Mouse (Mus musculus) embryonic facial prominence, embryonic 14.5 days (tissue): ENCODE data around the gene Rtkn. TPM values are rescaled to one million over a fixed set of nuclear protein-coding genes. Genes with fewer than 3 reads are reported as not detected.

ENCODE experiments used
- ATAC-seq: fragments of 200-750 bp; cut with Nextera tagmentation; 2 replicates; pipeline ENCODE4 v1.8.0; 2017; ENCODE audit warnings: low read depth, moderate number of reproducible peaks, moderate TSS enrichment
- DNase-seq: peaks from one replicate; pipeline ENCODE4 v3.0.0-alpha.2; 2015; ENCODE audit warnings: low spot score
- H3K27ac ChIP-seq: fragments of 300-500 bp; sonication (generic); replicated peaks from 2 replicates; pipeline ENCODE4 v1.5.1; 2014; ENCODE audit warnings: low read depth, mild to moderate bottlenecking, low read length, moderate library complexity
- H3K27me3 ChIP-seq: fragments of 300-500 bp; sonication (generic); replicated peaks from 2 replicates; pipeline ENCODE4 v1.6.1; 2014; ENCODE audit warnings: low read length; ENCODE audit not compliant: control insufficient read depth, insufficient read depth
- H3K36me3 ChIP-seq: fragments of 300-500 bp; sonication (generic); 2 replicates; pipeline ENCODE4 v1.6.1; 2014; ENCODE audit warnings: low read length, mixed read lengths; ENCODE audit not compliant: control insufficient read depth, insufficient read depth
- H3K4me1 ChIP-seq: fragments of 300-500 bp; sonication (generic); 2 replicates; pipeline ENCODE4 v1.6.1; 2014; ENCODE audit warnings: antibody characterized with exemption, low read length; ENCODE audit not compliant: control insufficient read depth, insufficient read depth
- H3K4me2 ChIP-seq: fragments of 300-500 bp; sonication (generic); 2 replicates; pipeline ENCODE4 v1.6.1; 2014; ENCODE audit warnings: low read depth, mild to moderate bottlenecking, low read length, moderate library complexity, mixed read lengths
- H3K4me3 ChIP-seq: fragments of 300-500 bp; sonication (generic); 2 replicates; pipeline ENCODE4 v1.5.1; 2014; ENCODE audit warnings: low read depth, mild to moderate bottlenecking, low read length
- H3K9ac ChIP-seq: fragments of 300-500 bp; sonication (generic); 2 replicates; pipeline ENCODE4 v1.6.1; 2014; ENCODE audit warnings: low read depth, mild to moderate bottlenecking, low read length, moderate library complexity, mixed read lengths
- H3K9me3 ChIP-seq: fragments of 300-500 bp; sonication (generic); 2 replicates; pipeline ENCODE4 v1.6.1; 2016; ENCODE audit warnings: low read length; ENCODE audit not compliant: control insufficient read depth
- WGBS: fragments of 180-500 bp; shearing (Covaris S2); extraction: QIAGEN DNeasy Blood & Tissue Kit; methylation state at CpG from one replicate; pipeline ENCODE4 v1.1.7; 2014; 5-methylcytosine and 5-hydroxymethylcytosine counted together
- polyA plus RNA-seq: library from polyadenylated mRNA; unstranded; fragments of >200 nt; fragmentation: Nextera tagmentation; extraction: Ambion mirVana; gene quantifications from 2 replicates; pipeline ENCODE4 v1.2.1, GENCODE M21; 2014

Rtkn gene
- 25.8 and 30.4 TPM in 2 replicates for polyA plus RNA-seq

DNA sequence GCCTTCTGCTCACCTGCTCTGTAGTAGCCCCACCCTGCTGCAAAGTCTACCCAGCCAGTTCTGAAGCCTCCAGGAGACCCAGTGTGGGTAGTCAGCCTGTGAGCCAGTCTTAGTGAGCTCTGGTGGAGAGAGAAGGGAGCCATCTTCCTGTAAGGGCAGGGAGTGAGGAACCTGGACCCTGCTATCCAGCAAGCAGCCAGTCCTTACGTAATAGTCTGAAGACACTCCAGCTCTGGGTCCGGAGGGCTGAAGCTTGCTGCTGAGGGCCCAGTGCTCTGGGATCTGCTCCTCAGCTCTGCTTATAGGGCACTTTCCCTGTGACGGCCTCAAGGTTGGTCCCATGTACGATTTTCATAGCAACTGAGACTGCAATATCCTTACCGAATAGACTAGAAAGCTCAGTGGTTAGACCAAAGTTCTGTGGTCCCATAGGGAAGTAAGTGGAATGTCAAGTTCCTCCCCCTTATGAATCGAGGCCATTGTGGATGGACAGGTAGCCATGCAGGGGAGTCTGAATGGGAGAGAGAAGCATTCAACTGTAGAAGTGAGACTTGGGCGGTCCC is at the start of gene Rtkn:
TSS of gene Rtkn (plus strand) at position 513 of the 563 bp plus-strand sequence.
- Histone ChIP-seq H3K27me3 (no peaks in the 10 kb centered on the region), H3K4me3 (peak within 1 kb of the TSS; percentile 45), H3K9me3 (no peaks in the 10 kb centered on the region), H3K4me1 (peaks cover 37% of the 10 kb centered on the region), H3K27ac (peak within 1 kb of the TSS; percentile 97), H3K36me3 (no peaks in the 10 kb centered on the region), H3K9ac (peak within 1 kb of the TSS; percentile 74), H3K4me2 (peak within 1 kb of the TSS; percentile 62)
- DNase-seq (no peak), ATAC-seq (no peak)
- WGBS: 57% methylated on average over 7 of the region's 7 CpGs

DNA sequence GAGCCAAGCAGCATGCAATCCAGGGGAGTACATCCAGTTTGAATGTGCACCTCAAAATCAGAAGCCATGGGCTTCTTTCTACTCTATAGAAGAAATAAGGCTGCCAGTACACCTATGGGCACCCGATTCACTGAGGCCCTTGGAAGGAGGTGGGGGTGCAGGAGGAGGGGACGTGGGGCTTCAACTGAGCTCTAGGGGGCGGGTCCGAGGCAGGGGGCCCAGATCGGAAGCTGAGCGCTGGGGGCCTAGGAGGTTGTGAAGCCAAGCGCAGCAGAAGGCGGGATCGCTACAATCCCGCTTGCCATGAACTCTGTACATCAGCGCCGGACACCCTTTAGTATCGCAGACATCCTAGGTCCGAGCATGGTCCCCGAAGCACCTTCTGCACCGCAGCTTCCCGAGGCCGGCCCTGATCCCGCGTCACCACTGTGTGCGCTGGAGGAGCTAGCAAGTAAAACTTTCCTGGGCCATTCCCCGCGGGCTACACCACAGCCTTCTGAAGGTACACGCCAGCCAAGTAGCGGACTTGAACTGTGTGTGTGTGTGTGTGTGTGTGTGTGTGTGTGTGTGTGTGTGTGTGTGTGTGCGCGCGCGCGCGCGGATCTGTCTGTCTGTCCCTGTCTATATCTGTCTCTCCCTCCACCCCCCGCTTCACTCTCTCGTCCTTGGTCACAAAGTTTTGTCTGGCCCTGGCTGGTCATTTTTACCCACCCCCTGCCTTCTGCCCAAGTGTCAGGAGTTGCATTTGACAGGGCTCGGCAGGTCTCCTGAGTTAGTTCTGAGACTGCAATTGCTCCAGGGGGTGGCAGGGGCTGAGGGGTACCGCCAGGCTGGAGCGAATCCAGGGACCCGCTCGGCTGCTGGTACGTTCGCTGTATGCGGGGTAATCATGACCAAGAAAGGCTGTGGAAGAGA is 48.9 kb upstream of the Rtkn start, which contains the start of gene Lbx2:
TSS of gene Lbx2 (plus strand) at position 247 of the 915 bp plus-strand sequence.
- Histone ChIP-seq H3K9ac (peak within 1 kb of the TSS; percentile 30; the same call in 1 of the 2 replicates), H3K9me3 (no peaks in the 10 kb centered on the region), H3K4me2 (peak within 1 kb of the TSS; percentile 48), H3K36me3 (peaks cover 7% of the 10 kb centered on the region; the same call in 1 of the 2 replicates), H3K27me3 (peaks cover 83% of the 10 kb centered on the region), H3K4me3 (peak within 1 kb of the TSS; percentile 18), H3K27ac (no peak within 1 kb of the TSS), H3K4me1 (peaks cover 15% of the 10 kb centered on the region)
- 4% methylated on average over 29 of the region's 42 CpGs for WGBS
- DNase-seq (no peak), ATAC-seq (no peak)

DNA sequence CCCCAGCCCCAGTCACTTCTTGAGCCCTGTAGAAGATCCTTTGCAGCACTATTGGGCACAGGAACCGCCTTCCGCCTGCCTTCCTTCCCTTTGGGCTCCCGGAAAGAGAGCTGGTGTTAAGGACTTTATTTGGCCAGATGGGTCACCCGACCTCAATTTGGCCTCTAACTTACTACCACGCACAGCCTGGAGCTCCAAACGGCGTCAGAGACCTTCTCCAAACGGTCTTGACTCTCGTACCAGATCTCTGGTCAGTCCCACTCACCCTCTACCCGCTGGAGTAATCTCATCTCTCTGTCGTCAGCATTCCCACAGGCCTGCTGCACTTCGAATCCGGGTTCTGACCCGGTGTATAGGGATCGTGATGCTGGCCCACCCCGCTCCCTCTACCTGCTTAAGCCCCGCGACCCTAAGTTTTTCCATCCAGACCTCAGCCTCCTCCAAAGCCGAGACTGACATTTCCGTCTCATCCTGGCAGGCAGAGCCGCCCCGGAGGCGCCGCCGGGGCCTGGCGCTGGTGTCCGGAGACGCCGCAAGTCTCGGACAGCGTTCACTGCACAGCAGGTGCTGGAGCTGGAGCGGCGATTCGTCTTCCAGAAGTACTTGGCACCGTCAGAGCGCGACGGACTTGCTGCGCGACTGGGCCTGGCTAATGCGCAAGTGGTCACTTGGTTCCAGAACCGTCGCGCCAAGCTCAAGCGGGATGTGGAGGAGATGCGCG is 47.9 kb upstream of the Rtkn start:
- Histone ChIP-seq H3K4me2 (peak overlapping the region; percentile 40), H3K4me1 (peaks cover 15% of the 10 kb centered on the region), H3K4me3 (peak overlapping the region; percentile 27), H3K9ac (0 out of 2 replicates have a peak overlapping the region, but pooled peaks have one; percentile 30), H3K9me3 (no peaks in the 10 kb centered on the region), H3K27me3 (peaks cover 82% of the 10 kb centered on the region), H3K36me3 (no peaks in the 10 kb centered on the region), H3K27ac (no peak overlapping the region)
- DNase-seq (no peak), ATAC-seq (no peak)
- WGBS: 4% methylated on average over 47 of the region's 47 CpGs

DNA sequence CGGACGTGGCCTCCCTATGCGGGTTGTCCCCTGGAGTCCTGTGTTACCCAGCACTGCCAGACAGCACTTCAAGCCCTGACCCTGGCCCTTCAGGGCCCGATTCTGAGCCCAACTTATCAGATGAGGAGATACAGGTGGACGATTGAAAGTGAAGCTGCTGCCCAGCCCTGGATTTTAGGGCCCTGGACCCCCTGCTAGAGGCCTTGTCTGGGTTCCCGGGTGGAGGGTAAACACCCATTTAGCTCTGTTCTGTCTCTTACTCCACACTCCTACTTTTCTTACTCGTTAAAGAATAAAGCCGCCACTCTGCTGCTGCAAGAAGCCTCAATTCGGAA is 47.4 kb upstream of the Rtkn start:
- H3K27ac ChIP-seq: no peak overlapping the region
- H3K9me3 ChIP-seq: no peaks in the 10 kb centered on the region
- no peak overlapping the region for H3K9ac ChIP-seq
- H3K4me3 ChIP-seq: peak overlapping the region; percentile 27
- DNase-seq (no peak), ATAC-seq (no peak)
- H3K4me2 ChIP-seq: peak overlapping the region; percentile 40
- peaks cover 76% of the 10 kb centered on the region for H3K27me3 ChIP-seq
- 9% methylated on average over 9 of the region's 9 CpGs for WGBS
- no peaks in the 10 kb centered on the region for H3K36me3 ChIP-seq
- peaks cover 15% of the 10 kb centered on the region for H3K4me1 ChIP-seq

DNA sequence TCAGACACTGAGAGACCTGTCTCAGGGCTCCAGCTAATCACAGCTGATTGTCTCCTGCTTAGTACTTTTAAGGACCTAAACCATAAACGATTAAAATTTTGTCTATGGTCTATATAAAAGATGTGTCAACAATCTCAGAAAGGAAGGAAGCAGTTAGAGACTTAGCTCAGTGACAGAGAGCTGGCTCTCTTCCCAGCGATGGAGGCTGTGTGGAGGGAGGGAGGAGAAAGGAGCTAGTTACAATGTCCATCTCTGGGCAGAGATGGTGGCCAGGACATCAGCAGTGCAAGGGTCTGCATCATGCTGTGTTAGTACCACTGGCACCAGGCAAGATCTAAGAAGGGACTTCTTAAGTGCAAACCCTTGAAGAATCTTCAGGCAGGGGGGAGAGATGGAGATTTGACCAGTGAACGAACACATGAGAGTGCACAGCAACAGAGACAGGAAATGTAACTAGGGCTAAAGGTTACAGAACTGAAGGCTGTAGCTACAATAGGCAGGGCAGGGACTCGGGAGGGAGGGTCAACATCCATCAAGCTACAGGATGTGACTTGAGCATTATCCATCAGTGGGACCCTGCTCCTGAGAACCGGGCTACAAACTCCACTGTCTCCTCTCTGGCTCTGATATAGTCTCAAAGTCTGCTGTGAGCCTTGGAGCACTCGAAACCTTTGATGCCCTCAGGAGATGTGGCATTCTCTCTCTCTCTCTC is 42.7 kb upstream of the Rtkn start:
- H3K4me3 ChIP-seq: no peak overlapping the region
- H3K4me2 ChIP-seq: no peak overlapping the region
- H3K27ac ChIP-seq: no peak overlapping the region
- DNase-seq (no peak), ATAC-seq (no peak)
- no peak overlapping the region for H3K9ac ChIP-seq
- H3K36me3 ChIP-seq: no peaks in the 10 kb centered on the region
- H3K4me1 ChIP-seq: peaks cover 3% of the 10 kb centered on the region
- H3K27me3 ChIP-seq: peaks cover 32% of the 10 kb centered on the region
- peaks cover 4% of the 10 kb centered on the region; the same call in 1 of the 2 replicates for H3K9me3 ChIP-seq
- 31% methylated on average over 6 of the region's 6 CpGs for WGBS

DNA sequence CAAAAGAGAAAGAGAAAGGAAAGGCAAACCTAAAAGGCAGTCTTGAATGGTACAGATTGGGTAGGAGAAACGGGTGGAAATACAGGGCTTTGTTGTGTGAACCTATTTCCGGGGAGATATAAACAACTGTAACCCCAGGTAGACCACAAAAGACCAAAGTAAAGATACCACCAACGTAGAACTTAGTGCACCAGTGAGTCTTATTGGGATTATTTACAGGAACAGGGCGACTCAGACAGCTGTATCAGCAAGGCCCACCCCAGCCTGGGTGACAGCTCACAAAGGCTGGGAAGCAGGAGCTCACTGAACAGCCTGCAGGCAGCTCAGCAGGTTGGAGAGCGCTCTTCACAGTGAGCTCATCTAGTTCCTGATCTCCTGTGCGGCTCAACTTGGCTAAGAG is 39.3 kb upstream of the Rtkn start:
- DNase-seq (no peak), ATAC-seq (no peak)
- Histone ChIP-seq H3K27ac (no peak overlapping the region), H3K9me3 (peaks cover 4% of the 10 kb centered on the region; the same call in 1 of the 2 replicates), H3K27me3 (0 out of 2 replicates have a peak, but pooled peaks cover 5% of the 10 kb centered on the region), H3K4me1 (no peaks in the 10 kb centered on the region), H3K9ac (no peak overlapping the region), H3K4me3 (no peak overlapping the region), H3K4me2 (no peak overlapping the region), H3K36me3 (no peaks in the 10 kb centered on the region)
- 41% methylated on average over 6 of the region's 6 CpGs for WGBS

DNA sequence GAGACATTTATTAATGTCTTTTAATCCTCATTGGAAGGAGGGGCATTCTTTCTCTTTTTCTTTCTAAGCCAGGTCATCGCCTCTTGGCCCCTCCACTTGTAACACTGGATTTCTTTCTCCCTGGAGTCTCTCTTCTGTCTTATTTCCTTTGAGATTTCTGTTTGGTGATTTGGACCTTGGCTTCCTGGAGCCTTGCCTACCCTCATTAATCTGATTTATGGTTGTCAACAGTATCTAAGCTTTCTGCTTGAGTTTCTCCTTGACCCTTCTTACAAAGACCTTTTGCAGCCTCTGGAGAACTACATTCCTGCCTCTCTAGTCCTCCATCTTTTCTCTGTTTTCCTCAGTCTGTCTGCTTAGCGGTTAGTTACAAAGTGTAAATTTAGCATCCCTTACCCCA is 36.9 kb upstream of the Rtkn start:
- Histone ChIP-seq H3K27ac (no peak overlapping the region), H3K9me3 (peaks cover 4% of the 10 kb centered on the region; the same call in 1 of the 2 replicates)
- no peak for ATAC-seq

DNA sequence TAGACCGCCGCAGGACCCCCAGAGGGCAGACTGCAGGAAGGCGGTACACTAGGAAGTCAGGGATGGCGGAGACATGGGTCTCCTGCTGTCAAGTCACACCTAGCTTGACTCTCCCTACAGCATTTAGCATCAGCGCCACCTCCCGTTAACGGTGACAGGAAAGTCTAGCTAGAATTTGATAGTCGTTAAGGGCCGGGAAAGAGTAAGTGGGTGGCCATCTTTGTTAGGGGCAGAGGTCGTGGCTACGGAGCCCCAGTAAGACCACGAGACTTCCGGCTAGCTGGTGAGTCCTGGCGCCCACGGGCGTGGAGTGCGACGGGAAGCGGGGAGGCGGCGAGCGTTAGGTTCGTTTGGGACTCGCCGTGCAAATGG is 34.0 kb upstream of the Rtkn start, which contains the start of the genes Ccdc142 and Gm42688:
TSS of gene Ccdc142 (plus strand) at position 286 of the 372 bp plus-strand sequence.
TSS of gene Gm42688 (plus strand) at position 302 of the 372 bp plus-strand sequence.
- WGBS: 2% methylated on average over 11 of the region's 25 CpGs
- ATAC-seq: peak; percentile 89
- DNase-seq: peak; percentile 94
- peaks cover 5% of the 10 kb centered on the region; the same call in 1 of the 2 replicates for H3K4me1 ChIP-seq
- peak within 1 kb of the TSS; percentile 97 for H3K4me2 ChIP-seq
- peak within 1 kb of the TSS; percentile 74 for H3K27ac ChIP-seq
- peak within 1 kb of the TSS; percentile 73 for H3K9ac ChIP-seq
- peak within 1 kb of the TSS; percentile 73 for H3K4me3 ChIP-seq
- 0 out of 2 replicates have a peak, but pooled peaks cover 5% of the 10 kb centered on the region for H3K27me3 ChIP-seq
- H3K36me3 ChIP-seq: 0 out of 2 replicates have a peak, but pooled peaks cover 3% of the 10 kb centered on the region
- H3K9me3 ChIP-seq: no peaks in the 10 kb centered on the region

More for the DNA sequence above, 36.9 kb upstream of the Rtkn start:
- H3K36me3 ChIP-seq: no peaks in the 10 kb centered on the region
- H3K4me2 ChIP-seq: no peak overlapping the region
- no peak overlapping the region for H3K4me3 ChIP-seq
- H3K9ac ChIP-seq: no peak overlapping the region
- 63% methylated on average over 2 of the region's 2 CpGs for WGBS
- H3K27me3 ChIP-seq: 0 out of 2 replicates have a peak, but pooled peaks cover 5% of the 10 kb centered on the region
- DNase-seq: no peak
- H3K4me1 ChIP-seq: peaks cover 5% of the 10 kb centered on the region; the same call in 1 of the 2 replicates
